Mouse (Mus musculus) neural tube, embryonic 10.5 days (tissue): Measurements from ENCODE around the gene Babam2.

Source experiments
- DNase-seq: peaks from one replicate; pipeline ENCODE4 v3.0.0-alpha.2; 2017; ENCODE audit warnings: low spot score; ENCODE audit errors: extremely low spot score

Babam2 gene

DNA sequence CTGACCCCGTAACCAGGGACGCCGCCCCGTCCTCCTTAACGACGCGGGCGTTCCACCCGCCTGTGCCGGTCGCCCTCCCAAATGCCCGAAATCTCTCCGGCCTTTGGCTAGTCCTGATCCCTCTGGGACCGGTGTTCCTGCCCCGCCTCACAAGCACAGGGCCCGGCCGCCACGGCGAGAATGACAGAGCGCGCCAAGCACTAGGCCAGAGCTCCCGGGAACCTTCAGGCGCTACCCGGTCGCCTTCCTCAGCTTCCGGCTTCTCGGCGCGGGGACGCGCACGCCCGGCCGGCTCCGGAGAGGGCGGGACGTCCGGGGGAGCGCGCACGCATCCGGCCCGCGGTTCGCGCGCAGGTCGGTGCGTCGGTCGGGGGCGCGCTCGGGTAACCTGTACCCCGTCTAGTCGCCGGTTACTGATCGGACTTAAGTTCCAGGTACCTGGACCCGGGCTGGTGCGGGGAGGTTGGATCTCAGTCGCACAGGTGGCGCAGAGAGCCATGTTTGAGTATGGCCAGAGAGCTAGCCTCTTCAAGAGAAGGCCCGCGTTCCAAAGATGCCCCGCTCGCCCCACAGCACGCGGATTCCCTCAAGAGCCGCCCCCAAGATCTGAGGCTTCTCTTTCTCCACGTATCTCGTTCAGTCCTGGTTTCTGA lies at the start of gene Babam2:
Babam2 (plus strand) TSS at position 41 of the 653 bp plus-strand sequence.
- peak; percentile 96 for DNase-seq

DNA sequence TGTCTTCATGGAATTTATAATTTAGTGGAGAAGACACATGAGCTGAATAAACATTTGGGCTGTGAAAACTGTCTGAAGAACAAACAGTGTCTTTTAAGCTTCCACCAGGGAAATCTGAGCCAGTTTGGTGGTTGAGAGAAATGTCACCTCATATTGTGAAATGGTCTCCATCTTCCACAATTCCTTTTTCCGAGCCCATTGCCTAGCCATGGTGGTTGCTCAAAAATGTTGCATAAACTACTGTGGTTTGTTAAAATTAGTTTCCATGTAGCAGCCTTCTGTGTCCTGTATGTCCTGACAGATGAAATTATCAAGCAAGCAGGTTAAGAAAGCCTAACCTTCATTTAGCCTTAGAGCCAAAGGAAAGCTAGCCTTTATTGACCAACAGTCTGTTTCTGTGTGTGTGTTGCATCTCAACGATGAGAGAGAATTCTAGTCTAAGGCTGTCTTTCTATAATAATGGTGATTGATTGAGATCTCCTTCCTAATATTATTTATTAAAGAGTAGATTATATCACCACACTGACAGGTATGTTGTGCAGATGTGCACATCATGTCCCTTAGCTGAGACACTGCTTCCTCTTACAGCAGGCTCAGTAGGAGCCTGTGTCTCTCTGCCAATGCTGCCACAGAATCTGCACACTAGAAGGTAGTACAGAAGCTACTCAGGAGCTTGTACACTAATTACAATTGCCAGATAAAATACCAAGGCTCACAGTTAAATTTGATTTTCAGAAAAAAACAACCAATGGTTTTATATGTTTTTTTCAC lies 46.8 kb upstream of the Babam2 start:
- DNase-seq = no peak

DNA sequence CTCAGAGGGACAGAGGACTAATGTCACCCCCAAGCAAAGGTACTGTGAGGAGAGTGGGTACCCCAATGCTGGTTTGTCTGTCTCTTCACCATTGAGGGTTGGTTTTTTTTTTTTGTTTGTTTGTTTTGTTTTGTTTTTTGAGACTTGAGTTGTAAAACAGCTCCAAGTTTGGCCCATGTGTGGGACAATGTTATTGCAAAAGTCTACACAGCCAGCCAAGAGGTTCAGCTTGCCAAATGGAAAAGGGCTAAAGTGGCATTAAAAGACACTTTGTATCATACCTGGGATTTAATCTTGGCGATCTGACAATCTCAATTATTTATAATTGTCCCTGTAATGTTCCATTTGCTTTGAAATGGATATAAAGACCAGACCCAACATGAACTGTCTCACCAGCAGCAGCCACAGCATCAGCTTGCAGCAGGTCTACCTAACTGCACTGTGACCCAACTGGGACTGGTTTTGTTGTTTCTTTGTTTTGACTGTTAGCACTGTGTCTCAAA lies 41.7 kb upstream of the Babam2 start:
- DNase-seq = no peak

DNA sequence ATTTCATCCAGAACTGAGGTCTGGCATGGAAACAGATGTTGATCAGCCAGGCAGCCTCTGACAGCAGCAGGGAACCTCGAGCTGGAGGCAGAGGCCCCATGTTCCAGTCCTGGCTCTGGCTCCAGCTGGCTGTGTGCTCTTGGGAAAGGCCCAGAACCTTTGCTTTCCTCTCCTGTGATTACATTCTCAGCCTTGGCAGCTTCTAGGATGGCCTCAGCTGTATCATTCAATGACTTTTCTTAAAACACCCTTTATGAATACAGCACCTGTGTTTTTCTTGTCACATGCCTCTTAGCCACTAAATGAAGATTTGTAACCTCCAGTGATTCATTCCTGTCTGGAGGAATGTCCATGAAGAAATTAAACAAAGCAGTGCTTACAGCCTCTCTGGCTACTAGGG lies 31.3 kb upstream of the Babam2 start:
- no peak for DNase-seq

DNA sequence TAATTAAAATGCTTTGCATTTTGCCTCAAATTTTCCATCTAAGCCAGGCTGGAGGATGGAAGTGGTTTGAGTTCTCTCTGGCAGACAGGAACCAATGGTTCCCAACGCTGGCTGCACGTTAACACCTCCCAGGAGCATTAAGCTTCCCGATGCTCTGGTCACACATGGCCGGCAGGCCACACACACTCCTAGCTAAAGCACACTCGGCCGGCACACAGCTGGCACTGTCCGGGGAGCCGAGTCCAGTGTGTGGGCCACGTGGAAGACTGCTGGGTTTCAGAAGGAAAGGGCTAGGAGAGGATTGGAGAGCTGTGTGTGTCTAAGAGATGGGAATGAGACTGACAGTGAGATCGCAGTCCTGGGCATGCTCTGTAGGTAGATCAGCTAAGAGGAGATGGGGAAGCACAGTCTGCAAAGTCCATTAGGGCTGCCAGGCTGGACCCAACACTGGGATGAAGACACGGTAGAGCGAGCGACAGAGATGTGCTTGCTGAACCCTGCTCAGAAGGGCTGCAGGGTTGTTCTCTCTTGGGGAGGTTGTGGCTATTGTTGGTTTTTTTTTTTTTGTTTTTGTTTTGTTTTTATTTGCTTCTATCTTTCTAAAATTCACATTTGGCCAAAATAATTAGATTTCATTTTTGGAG lies 29.0 kb upstream of the Babam2 start:
- DNase-seq = no peak

DNA sequence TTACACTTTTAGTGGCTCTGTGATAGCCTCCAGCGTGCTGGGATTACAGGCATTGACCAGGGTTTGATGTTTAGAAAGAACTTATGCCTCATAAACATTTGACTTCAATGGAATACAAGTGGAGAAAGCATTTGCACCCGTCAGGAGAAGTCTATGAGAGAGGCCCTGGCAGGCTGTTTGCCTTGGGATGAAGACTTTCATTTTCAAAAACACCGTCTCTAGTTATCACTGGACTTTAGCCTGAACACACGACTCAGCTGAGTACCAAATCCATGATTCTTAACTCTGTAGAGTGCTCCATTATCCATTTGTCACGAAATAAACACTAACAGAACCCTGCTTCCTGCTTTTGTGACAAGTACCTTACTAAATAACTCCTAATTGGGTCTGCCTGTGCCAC lies 27.5 kb upstream of the Babam2 start:
- no peak for DNase-seq

DNA sequence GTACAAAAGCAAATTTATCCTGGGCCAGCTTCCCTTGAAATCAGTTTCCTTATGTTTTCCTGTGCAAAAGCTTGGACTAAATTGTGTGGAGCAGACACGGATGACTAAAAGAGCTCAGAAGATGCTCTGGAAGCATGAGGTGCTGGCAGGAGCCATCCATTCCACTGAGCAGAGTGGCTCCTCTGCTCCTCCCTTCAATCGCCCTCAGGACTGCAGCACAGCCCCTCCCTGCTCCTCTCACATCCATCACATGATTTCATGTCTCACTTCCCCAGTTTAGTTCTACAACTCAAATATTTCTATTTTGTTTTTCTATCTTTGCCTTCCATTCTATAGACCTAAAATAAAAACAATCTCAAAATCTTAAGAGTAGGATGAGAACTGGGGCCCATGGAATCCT lies 26.3 kb upstream of the Babam2 start:
- DNase-seq = no peak

DNA sequence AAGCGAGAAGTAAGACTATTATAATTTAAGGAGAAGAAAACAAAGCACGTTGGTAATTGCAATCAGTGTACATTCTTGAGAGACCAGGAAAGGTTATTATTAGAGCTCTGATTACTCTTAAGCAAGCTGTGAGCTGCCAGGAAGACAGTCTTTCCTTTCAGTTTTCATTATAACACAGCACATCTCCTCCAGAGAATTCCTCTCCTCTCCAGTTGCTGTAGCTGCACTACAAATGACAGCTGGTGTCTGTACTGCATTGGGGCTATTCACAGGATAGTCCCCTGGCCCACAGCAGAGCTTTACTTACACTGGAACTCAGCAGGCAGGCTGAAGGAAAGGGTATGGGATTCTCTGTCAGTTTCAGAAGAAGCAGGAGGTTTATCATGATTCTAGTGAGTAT lies 24.1 kb upstream of the Babam2 start:
- DNase-seq = no peak

DNA sequence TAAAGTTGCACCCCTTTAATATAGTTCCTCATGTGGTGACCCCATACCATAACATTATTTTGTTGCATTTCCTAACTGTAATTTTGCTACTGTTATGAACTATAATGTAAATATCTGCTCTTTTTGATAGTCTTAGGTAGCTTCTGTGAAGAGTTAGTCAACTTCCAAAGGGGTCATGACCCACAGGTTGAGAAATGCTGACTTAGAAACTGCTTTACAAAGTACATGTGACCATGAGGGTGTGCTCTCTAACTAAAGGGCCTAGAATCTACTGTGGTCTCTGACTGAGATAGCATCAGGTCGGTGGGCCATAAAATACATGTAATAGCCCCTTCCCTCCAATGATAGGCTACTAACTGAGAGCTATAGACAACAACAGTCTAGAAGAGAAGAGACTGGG lies 19.5 kb upstream of the Babam2 start:
- DNase-seq = no peak

DNA sequence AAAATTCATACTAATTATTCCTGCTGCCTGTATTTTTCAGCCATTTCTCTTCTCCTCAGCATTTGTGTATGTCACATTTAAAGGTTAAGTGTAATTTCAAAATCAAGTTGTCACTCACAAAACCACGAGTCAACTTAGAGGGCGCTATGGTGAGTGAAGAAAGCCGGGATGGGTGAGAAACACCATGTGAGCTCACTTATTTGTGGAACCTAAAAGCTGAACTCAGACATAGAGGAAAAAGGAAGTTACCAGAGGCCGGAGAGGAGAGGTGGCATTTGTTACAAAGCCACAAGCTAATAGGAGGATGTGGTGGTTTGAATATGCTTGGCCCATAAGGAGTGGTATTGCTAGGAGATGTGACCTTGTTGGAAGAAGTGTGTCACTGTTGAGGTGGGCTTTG lies 17.3 kb upstream of the Babam2 start:
- no peak for DNase-seq

DNA sequence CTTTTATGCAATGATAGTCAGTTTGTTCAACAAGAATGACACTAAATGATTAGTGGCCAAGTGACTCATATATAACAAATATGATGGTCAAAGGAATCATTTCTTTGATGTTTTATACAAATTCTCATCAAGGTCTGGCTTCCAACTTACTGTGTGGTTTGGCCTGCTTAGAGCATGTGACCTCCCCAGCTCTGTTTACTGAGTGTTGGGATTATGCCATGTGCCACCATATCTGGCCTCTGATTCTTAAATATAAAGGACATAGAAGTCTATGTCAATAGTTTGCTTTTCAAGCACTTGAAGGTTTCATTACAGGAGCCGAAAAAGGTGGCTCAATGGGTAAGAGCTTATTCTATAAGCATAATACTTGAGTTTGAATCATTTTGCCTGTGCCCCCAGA lies 15.2 kb upstream of the Babam2 start:
- DNase-seq = no peak

DNA sequence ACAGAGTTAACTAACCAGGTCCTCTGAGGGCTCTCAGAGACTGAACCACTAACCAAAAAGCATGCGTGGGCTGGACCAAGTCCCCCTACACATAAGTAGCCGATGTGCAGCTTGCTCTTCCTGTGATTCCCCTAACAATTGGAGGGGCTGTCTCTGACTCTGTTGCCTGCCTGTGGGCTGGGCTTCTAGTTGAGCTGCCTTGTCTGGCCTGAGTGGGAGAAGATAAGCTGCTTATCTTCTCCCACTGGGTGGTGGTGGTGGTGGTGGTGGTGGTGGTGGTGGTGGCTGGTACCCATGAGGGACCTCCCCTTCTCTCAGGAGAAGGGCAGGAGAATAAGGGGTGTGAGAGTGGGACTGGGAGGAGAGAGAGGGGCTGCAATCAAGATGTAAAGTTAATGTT lies 11.4 kb upstream of the Babam2 start:
- DNase-seq = no peak

DNA sequence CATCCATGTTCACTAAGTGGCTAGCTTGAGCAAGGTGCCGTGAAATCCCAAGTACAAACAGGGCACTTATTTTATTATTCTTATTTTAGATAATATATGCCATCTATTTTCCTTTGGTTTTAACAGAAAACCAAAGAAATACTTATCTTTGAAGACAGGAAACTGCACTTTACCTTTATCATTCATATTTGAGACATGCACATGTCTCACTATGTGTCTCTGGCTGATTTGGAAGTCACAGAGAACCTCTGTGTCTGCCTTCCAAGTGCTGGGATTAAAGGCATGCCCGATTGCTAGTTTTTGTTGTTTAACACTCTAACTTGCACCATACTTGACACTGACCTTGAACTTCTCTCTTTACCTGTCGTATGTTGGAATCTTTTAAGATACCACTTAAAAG lies 9.5 kb upstream of the Babam2 start:
- DNase-seq = no peak

DNA sequence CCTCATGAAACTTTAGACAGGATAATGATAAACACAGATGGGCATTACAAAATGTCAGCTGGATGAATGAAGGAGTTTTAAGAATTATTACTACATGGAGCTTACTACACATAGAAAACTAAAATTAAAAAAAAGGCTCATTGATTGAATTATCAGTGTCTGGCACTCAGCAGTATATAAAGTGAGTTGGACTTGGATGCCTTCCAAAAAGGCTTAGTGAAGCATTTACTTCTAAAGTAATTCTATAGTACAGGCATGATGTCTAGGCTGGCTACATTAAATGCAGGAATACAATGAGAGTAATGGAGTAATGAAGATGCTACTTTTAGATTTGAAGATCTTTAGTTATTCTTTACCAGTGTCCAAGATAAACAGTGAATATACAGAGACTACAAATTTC lies 4.3 kb upstream of the Babam2 start:
- DNase-seq = no peak

DNA sequence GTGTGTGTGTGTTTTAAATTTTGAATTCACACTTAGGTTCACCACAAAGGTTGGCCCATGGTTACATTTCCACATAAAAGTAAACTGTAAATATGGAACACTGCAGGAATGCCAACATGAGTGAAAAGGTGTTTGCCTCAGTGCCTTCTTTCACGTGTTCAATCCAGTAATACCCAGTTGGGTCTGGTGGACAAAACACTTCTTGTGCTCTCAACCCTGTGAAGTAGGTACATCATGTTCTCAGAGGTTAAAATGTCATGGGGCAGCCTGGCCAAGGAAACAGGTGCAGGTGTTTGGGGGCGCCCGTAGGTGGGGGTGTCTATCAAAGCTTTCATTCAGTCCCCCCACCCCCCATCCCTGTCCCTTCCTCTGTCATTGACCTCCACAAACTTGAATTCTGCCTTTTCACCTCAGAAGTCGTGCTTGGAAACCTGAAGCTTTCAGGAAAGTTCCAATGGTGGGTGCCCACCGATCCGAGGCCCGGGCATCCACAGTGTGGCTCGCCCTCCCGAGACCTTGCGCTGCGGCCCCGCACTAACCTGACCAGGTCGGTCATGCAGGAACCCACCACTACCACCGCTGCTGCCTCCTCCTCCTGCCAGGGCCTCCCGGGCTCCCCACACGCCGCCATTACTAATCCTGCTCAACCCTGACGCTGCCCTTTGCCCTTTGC lies 377 bp upstream of the Babam2 start, which contains the start of gene Rbks:
Rbks (minus strand) TSS at position 657 of the 673 bp plus-strand sequence.
- no peak for DNase-seq

DNA sequence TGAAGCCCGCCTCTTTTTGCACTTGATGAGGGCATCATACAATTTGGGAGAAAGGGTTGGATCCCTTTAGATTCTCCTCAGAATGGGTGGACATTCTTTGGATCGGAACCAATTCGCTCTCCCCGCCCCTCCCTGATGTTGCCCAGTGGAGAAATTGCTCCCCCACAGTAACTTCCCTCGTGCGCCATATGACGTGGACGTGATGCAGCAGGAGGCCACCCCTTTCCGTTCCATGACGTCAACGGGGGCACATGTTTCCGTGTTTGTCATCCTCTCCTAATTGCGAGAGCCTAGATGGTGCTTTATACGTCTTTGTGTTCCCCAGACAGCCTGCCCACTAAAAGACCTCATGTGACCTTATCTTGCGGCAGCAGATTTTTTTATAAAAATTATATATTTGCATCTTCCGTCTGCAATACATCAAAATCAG lies 828 bp downstream of the Babam2 start:
- DNase-seq = peak; percentile 76

DNA sequence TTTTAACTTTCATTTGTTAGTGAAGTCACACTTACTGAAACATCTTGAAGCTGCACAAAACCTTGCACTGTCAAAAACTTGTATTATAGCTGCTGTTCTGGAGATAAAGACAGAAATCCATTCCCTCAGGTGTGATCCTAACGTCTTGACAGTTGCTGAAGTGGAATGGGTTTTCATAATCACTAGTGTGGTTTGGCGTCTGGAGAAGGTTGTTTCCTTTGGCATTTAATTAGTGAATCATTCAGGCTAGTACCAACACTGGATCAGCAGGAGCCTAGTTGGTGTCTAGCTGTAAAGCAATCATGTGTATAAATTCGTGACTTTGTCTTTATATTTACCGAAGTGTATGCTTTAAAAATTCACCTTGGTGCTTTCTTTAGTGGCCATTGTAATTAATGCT lies 1.4 kb downstream of the Babam2 start:
- DNase-seq = no peak

DNA sequence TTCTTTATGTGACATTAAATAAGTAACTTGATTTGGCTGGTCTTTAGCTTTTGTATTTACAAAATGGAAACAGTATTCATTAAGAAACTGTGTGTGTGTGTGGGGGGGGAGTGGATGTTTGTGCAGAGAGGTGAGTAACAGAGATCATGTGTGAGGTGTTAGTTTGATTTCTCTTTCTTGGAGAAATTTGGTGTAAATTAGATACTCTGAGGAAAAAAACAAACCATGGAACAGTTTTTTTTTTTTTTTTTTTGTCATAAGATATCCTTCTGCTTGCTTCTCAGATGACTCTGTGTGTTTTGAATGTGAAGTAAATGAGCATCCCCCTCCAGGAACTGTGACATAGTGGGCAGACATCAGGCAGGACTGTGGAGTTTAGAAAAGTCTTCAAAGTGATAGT lies 1.9 kb downstream of the Babam2 start:
- no peak for DNase-seq

DNA sequence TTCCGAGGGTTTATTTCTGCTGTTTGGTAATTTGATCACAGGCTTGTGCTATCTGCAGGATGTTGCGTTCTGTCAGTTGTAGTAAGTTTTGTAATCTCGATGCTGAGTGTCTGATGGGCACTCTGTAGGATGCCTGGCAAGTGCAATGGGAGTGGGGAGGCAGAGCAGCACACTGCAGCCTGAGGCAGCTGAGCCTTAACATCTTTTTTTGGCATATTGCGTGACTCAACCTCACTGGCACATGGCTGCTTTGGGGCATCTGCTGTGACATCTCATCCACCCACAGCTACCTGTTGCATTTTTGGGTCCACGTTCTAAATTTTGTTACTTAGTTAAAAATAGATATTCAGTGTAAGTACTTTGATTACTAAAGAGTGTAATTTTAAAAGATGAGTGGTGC lies 7.5 kb downstream of the Babam2 start:
- no peak for DNase-seq

DNA sequence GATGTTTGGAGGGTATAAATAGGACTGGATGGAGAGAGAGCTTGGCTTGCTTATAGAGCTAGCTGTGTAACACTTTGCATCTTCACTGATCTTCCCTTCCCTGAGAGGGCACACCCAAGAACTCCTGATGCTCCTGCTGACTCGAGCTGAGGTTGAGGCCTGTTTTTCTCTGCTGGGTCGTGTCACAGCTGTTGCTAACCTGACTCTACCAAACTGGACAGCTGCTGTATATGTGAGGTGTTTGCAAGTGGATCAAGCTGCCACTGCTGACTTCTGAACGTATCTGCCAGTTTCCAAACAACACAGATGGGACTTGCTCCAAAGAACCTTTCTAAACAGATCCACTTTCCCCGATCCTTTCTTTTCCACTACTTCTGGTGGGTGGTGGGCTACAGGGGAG lies 9.3 kb downstream of the Babam2 start:
- DNase-seq = no peak

DNA sequence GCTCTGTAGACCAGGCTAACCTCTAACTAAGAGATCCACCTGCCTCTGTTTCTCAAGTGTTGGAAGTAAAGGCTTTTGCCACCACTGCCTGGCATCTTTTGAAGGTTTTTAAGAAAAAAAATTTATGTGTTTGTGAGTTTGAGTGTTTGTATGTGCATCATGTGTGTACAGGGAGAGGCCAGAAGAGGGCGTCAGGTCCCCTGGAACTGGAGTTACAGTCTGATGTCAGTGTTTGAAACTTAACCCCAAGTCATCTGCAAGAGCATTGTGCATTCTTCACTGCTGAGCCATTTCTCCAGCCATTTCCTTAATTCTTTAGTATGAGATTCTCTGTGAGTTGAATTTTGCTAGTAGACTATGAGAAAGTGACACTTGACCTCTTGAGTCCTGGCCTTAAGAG lies 11.9 kb downstream of the Babam2 start:
- DNase-seq = no peak

DNA sequence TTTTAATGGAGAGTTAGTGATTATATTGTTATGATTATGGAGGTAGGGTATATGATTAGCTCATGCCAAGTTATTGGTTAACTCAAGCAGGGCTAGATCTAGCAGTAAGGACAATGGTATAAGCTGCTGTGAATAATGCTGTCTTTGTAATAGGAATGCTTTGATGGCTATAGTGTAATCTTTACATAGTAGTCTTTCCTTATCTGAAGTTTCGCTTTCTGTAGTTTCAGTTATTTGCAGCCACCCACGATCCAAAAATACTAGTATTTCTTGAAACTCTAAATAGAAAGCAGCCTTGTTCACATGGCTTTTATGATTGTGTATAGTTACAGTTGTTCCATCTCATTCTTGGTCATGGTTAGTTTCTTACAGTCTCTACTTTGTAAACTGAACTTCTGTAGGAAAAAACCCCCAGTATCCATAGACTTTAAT lies 15.8 kb downstream of the Babam2 start:
- DNase-seq = no peak
